Mouse (Mus musculus): Measurements from ENCODE around the gene Dgkg. TPM values are rescaled to one million over a fixed set of nuclear protein-coding genes. Genes with fewer than 3 reads are reported as not detected.

Gene Dgkg
- total RNA-seq, 1 experiment: 0.22 TPM

- DNase-seq (ENCODE audit: low read depth, low spot score): no peak
- H3K4me1 ChIP-seq (ENCODE audit: control insufficient read depth in 2 of 2, insufficient read depth in 2 of 2, low read length in 2 of 2, poor library complexity in 1 of 2): peaks cover 5 to 11% of the 10 kb centered on the region in 2 experiments; a peak in 2 of 4 replicates
- no peak overlapping the region for H3K4me3 ChIP-seq (ENCODE audit: insufficient read depth in 1 of 2, low read depth in 1 of 2, low read length in 2 of 2, poor library complexity in 1 of 2, severe bottlenecking in 1 of 2)
- in situ Hi-C loops (cut with MboI; ENCODE audit: low sequenced_read_pairs in 2 of 2, unreplicated experiment in 2 of 2): no loop called here
- no peaks in the 10 kb centered on the region for H3K9me3 ChIP-seq (ENCODE audit: control insufficient read depth, insufficient read depth, low read depth, low read length)
- H3K9ac ChIP-seq (ENCODE audit: insufficient read depth, low read depth, low read length, poor library complexity, severe bottlenecking): no peak overlapping the region
- H3K36me3 ChIP-seq (ENCODE audit: control insufficient read depth, insufficient read depth, low read length, poor library complexity, severe bottlenecking): no peaks in the 10 kb centered on the region
- no peak for TF ChIP-seq HCFC1 (IDR thresholded peaks at IDR 0.05; ENCODE audit: borderline replicate concordance, insufficient read depth, low read length)
- no peak for TF ChIP-seq MAFK (IDR thresholded peaks at IDR 0.05; ENCODE audit: insufficient read depth, low read depth, low read length)
- TF ChIP-seq ZC3H11A (IDR thresholded peaks at IDR 0.05; ENCODE audit: borderline replicate concordance, low read depth, low read length): no peak
- TF ChIP-seq ZNF384 (IDR thresholded peaks at IDR 0.05; ENCODE audit: low read depth, low read length): no peak
- TF ChIP-seq CHD2 (IDR thresholded peaks at IDR 0.05; ENCODE audit: low read depth, low read length): no peak
- no peak overlapping the region for H3K27ac ChIP-seq (ENCODE audit: insufficient read depth, low read depth, low read length, poor library complexity, severe bottlenecking)
These were observed 38.5 kb downstream of the Dgkg start for GRCm38 (mm10) chr16:22618424-22619056.

GRCm38 (mm10) chr16:22615805-22616204, 41.2 kb downstream of the Dgkg start:
- H3K4me1 ChIP-seq (ENCODE audit: control insufficient read depth in 2 of 2, insufficient read depth in 2 of 2, low read length in 2 of 2, poor library complexity in 1 of 2): peaks cover 0 to 4% of the 10 kb centered on the region in 2 experiments; a peak in 1 of 4 replicates
- H3K27ac ChIP-seq (ENCODE audit: insufficient read depth, low read depth, low read length, poor library complexity, severe bottlenecking): no peak overlapping the region
- H3K9ac ChIP-seq (ENCODE audit: insufficient read depth, low read depth, low read length, poor library complexity, severe bottlenecking): no peak overlapping the region
- DNase-seq (ENCODE audit: low read depth, low spot score): no peak
- TF ChIP-seq ZNF384 (IDR thresholded peaks at IDR 0.05; ENCODE audit: low read depth, low read length): no peak
- TF ChIP-seq MAFK (IDR thresholded peaks at IDR 0.05; ENCODE audit: insufficient read depth, low read depth, low read length): no peak
- no peak for TF ChIP-seq CHD2 (IDR thresholded peaks at IDR 0.05; ENCODE audit: low read depth, low read length)
- no peak for TF ChIP-seq ZC3H11A (IDR thresholded peaks at IDR 0.05; ENCODE audit: borderline replicate concordance, low read depth, low read length)
- no peak for TF ChIP-seq HCFC1 (IDR thresholded peaks at IDR 0.05; ENCODE audit: borderline replicate concordance, insufficient read depth, low read length)
- H3K9me3 ChIP-seq (ENCODE audit: control insufficient read depth, insufficient read depth, low read depth, low read length): no peaks in the 10 kb centered on the region
- in situ Hi-C loops (cut with MboI; ENCODE audit: low sequenced_read_pairs in 2 of 2, unreplicated experiment in 2 of 2): no loop called here
- H3K4me3 ChIP-seq (ENCODE audit: insufficient read depth in 1 of 2, low read depth in 1 of 2, low read length in 2 of 2, poor library complexity in 1 of 2, severe bottlenecking in 1 of 2): no peak overlapping the region
- H3K36me3 ChIP-seq (ENCODE audit: control insufficient read depth, insufficient read depth, low read length, poor library complexity, severe bottlenecking): no peaks in the 10 kb centered on the region

GRCm38 (mm10) chr16:22613186-22614073, 43.6 kb downstream of the Dgkg start:
- in situ Hi-C loops (cut with MboI; ENCODE audit: low sequenced_read_pairs in 2 of 2, unreplicated experiment in 2 of 2): no loop called here
- Histone ChIP-seq H3K9ac (ENCODE audit: insufficient read depth, low read depth, low read length, poor library complexity, severe bottlenecking) (no peak overlapping the region), H3K36me3 (ENCODE audit: control insufficient read depth, insufficient read depth, low read length, poor library complexity, severe bottlenecking) (no peaks in the 10 kb centered on the region), H3K27ac (ENCODE audit: insufficient read depth, low read depth, low read length, poor library complexity, severe bottlenecking) (no peak overlapping the region), H3K4me3 (ENCODE audit: insufficient read depth in 1 of 2, low read depth in 1 of 2, low read length in 2 of 2, poor library complexity in 1 of 2, severe bottlenecking in 1 of 2) (no peak overlapping the region), H3K9me3 (ENCODE audit: control insufficient read depth, insufficient read depth, low read depth, low read length) (no peaks in the 10 kb centered on the region), H3K4me1 (ENCODE audit: control insufficient read depth in 2 of 2, insufficient read depth in 2 of 2, low read length in 2 of 2, poor library complexity in 1 of 2) (peaks cover 0 to 4% of the 10 kb centered on the region in 2 experiments; a peak in 1 of 4 replicates)
- no peak for TF ChIP-seq MAFK (IDR thresholded peaks at IDR 0.05; ENCODE audit: insufficient read depth, low read depth, low read length)
- no peak for TF ChIP-seq ZC3H11A (IDR thresholded peaks at IDR 0.05; ENCODE audit: borderline replicate concordance, low read depth, low read length)
- TF ChIP-seq CHD2 (IDR thresholded peaks at IDR 0.05; ENCODE audit: low read depth, low read length): no peak
- TF ChIP-seq HCFC1 (IDR thresholded peaks at IDR 0.05; ENCODE audit: borderline replicate concordance, insufficient read depth, low read length): no peak
- TF ChIP-seq ZNF384 (IDR thresholded peaks at IDR 0.05; ENCODE audit: low read depth, low read length): no peak
- no peak for DNase-seq (ENCODE audit: low read depth, low spot score)

GRCm38 (mm10) chr16:22608046-22608445, 49.0 kb downstream of the Dgkg start:
- Histone ChIP-seq H3K4me1 (ENCODE audit: control insufficient read depth in 2 of 2, insufficient read depth in 2 of 2, low read length in 2 of 2, poor library complexity in 1 of 2) (peaks cover 0 to 10% of the 10 kb centered on the region in 2 experiments; a peak in 1 of 4 replicates), H3K9ac (ENCODE audit: insufficient read depth, low read depth, low read length, poor library complexity, severe bottlenecking) (no peak overlapping the region), H3K27ac (ENCODE audit: insufficient read depth, low read depth, low read length, poor library complexity, severe bottlenecking) (no peak overlapping the region), H3K9me3 (ENCODE audit: control insufficient read depth, insufficient read depth, low read depth, low read length) (no peaks in the 10 kb centered on the region), H3K4me3 (ENCODE audit: insufficient read depth in 1 of 2, low read depth in 1 of 2, low read length in 2 of 2, poor library complexity in 1 of 2, severe bottlenecking in 1 of 2) (no peak overlapping the region), H3K36me3 (ENCODE audit: control insufficient read depth, insufficient read depth, low read length, poor library complexity, severe bottlenecking) (no peaks in the 10 kb centered on the region)
- TF ChIP-seq ZC3H11A (IDR thresholded peaks at IDR 0.05; ENCODE audit: borderline replicate concordance, low read depth, low read length): no peak
- in situ Hi-C loops (cut with MboI; ENCODE audit: low sequenced_read_pairs in 2 of 2, unreplicated experiment in 2 of 2): no loop called here
- DNase-seq (ENCODE audit: low read depth, low spot score): no peak
